ENCODE assay signal across 8 mouse cellular contexts in genomic region chr14:24530228-24530627, GRCm38 (mm10). TPM values are rescaled to one million over a fixed set of nuclear protein-coding genes. Genes with fewer than 3 reads are reported as not detected.
DNase-seq lines count a peak whose midpoint lies in the region; ATAC-seq and TF ChIP-seq lines count a peak whose summit lies in the region.

No protein-coding gene starts in this region.

- H3K27ac ChIP-seq in gastrocnemius, adult 2 months = no peak overlapping the region
- peak overlapping the region; percentile 21; the same call in 1 of the 2 replicates for H3K27ac ChIP-seq in midbrain, embryonic 12.5 days (replicated peaks)

- WGBS in midbrain, embryonic 12.5 days = 2% methylated on average over 6 of the region's 6 CpGs

- no peaks in the 10 kb centered on the region for H3K9me3 ChIP-seq in midbrain, embryonic 12.5 days

- H3K4me3 ChIP-seq in gastrocnemius, adult 2 months = no peak overlapping the region; the same call in 1 of the 2 replicates
- no peak overlapping the region for H3K4me3 ChIP-seq in midbrain, embryonic 12.5 days

- H3K4me1 ChIP-seq in midbrain, embryonic 12.5 days = peaks cover 64% of the 10 kb centered on the region

- no peaks in the 10 kb centered on the region for H3K36me3 ChIP-seq in midbrain, embryonic 12.5 days

- no peak overlapping the region for H3K9ac ChIP-seq in midbrain, embryonic 12.5 days (replicated peaks)

- intact Hi-C loops in gastrocnemius, adult 2 months (cut with DNase I) = no loop called here

- H3K27me3 ChIP-seq in midbrain, embryonic 12.5 days = no peaks in the 10 kb centered on the region

- peak; percentile 34 for DNase-seq in gastrocnemius, adult 2 months
- DNase-seq in gastrocnemius, postnatal 4 days (ENCODE audit: low spot score in 2 of 2) = no peak
- peak; percentile 47 for DNase-seq in embryo, embryonic 11.5 days (ENCODE audit: low read depth, low spot score)
- peak; percentile 28 for DNase-seq in hindlimb bud, embryonic 11.5 days (ENCODE audit: extremely low spot score, low read depth, low spot score)
- no peak for DNase-seq in ovary, postnatal 14 days (ENCODE audit: low spot score)
- no peak for DNase-seq in urinary bladder, adult 2 months (ENCODE audit: low spot score)
- no peak for DNase-seq in testis, postnatal 10 days (ENCODE audit: low spot score)

- H3K4me2 ChIP-seq in midbrain, embryonic 12.5 days (replicated peaks) = 0 out of 2 replicates have a peak overlapping the region, but pooled peaks have one; percentile 14

- no peak for TF ChIP-seq CTCF in gastrocnemius, adult 2 months (IDR thresholded peaks at IDR 0.05)

- peak; percentile 76 for ATAC-seq in midbrain, embryonic 12.5 days (ENCODE audit: low FRiP score, low read depth)

RNA-seq across cellular contexts. Expression of gene Rps24, which starts 43.3 kb away (rescaled TPM):
- total RNA-seq in gastrocnemius, adult 2 months (2021) = 100 to 1,000 TPM; 700 to 838 TPM
- total RNA-seq in gastrocnemius, postnatal 4 days (2021) = 1,000 to 10,000 TPM; 1,547 to 1,580 TPM
- polyA plus RNA-seq in midbrain, embryonic 12.5 days (2016; fragmentation: Nextera tagmentation; extraction: Ambion mirVana) = 901 and 946 TPM in 2 replicates
- polyA plus RNA-seq in urinary bladder, adult 2 months (2012; rRNA removed) = 3,174 and 4,024 TPM in 2 replicates

RNA-seq across cellular contexts. Expression of gene Polr3a, which starts 43.4 kb away (rescaled TPM):
- 1 to 10 TPM; 8.7 TPM for total RNA-seq in gastrocnemius, adult 2 months (2021)
- 10 to 100 TPM; 14.3 to 16.8 TPM for total RNA-seq in gastrocnemius, postnatal 4 days (2021)
- polyA plus RNA-seq in midbrain, embryonic 12.5 days (2016; fragmentation: Nextera tagmentation; extraction: Ambion mirVana) = 22.5 and 24.5 TPM in 2 replicates
- 11.4 and 12.7 TPM in 2 replicates for polyA plus RNA-seq in urinary bladder, adult 2 months (2012; rRNA removed)

Comparison
In these comparisons a context has a peak if more than half of its experiments do, and no peak if none do; other contexts are left out.
1. DNase-seq: peak in gastrocnemius, adult 2 months (single experiment), embryo, embryonic 11.5 days (single experiment) and hindlimb bud, embryonic 11.5 days (single experiment); none in gastrocnemius, postnatal 4 days (0 of 2), ovary, postnatal 14 days (single experiment), urinary bladder, adult 2 months (single experiment) and testis, postnatal 10 days (single experiment).